Mouse (Mus musculus) lung, postnatal 0 days (tissue): ENCODE measurements around the gene Zfp366.

Experiments
- CTCF ChIP-seq: IDR thresholded peaks from 2 replicates; pipeline ENCODE4 v1.5.1; 2016; ENCODE audit warnings: antibody characterized with exemption, mild to moderate bottlenecking
- EP300 ChIP-seq: IDR thresholded peaks from 2 replicates; pipeline ENCODE4 v1.6.1; 2016; ENCODE audit warnings: antibody characterized with exemption, mild to moderate bottlenecking, control low read depth

GRCm38 (mm10) chr13:99229641-99230494 lies 45.2 kb downstream of the Zfp366 start:
- no peak for TF ChIP-seq CTCF
- TF ChIP-seq EP300: no peak
